Mouse (Mus musculus) hindbrain, embryonic 16.5 days (tissue): ENCODE measurements around the gene Dpp6. TPM values are rescaled to one million over a fixed set of nuclear protein-coding genes. Genes with fewer than 3 reads are reported as not detected.
A peak's percentile ranks its signal among the peaks of the same experiment; 100 is the strongest.

Experiments used
- ATAC-seq: fragments of 200-750 bp; cut with Nextera tagmentation; 2 replicates; pipeline ENCODE4 v1.8.0; 2017; ENCODE audit warnings: moderate TSS enrichment, moderate library complexity
- H3K27ac ChIP-seq: fragments of 300-500 bp; sonication (generic); 2 replicates; pipeline ENCODE4 v1.5.1; 2014; ENCODE audit warnings: low read depth, mild to moderate bottlenecking, control low read depth, low read length, moderate library complexity
- H3K27me3 ChIP-seq: fragments of 300-500 bp; sonication (generic); replicated peaks from 2 replicates; pipeline ENCODE4 v1.6.1; 2014; ENCODE audit warnings: low read length; ENCODE audit not compliant: control insufficient read depth, insufficient read depth
- H3K36me3 ChIP-seq: fragments of 300-500 bp; sonication (generic); 2 replicates; pipeline ENCODE4 v1.6.1; 2014; ENCODE audit warnings: mild to moderate bottlenecking, low read length, moderate library complexity, mixed read lengths; ENCODE audit not compliant: control insufficient read depth, insufficient read depth
- H3K4me1 ChIP-seq: fragments of 300-500 bp; sonication (generic); 2 replicates; pipeline ENCODE4 v1.6.1; 2014; ENCODE audit warnings: low read depth, low read length; ENCODE audit not compliant: control insufficient read depth, insufficient read depth
- H3K4me2 ChIP-seq: fragments of 300-500 bp; sonication (generic); 2 replicates; pipeline ENCODE4 v1.6.1; 2014; ENCODE audit warnings: mild to moderate bottlenecking, low read length, control low read depth, moderate library complexity
- H3K4me3 ChIP-seq: fragments of 300-500 bp; sonication (generic); 2 replicates; pipeline ENCODE4 v1.5.1; 2014; ENCODE audit warnings: mild to moderate bottlenecking, low read length, control low read depth, moderate library complexity
- H3K9ac ChIP-seq: fragments of 300-500 bp; sonication (generic); 2 replicates; pipeline ENCODE4 v1.6.1; 2014; ENCODE audit warnings: low read depth, mild to moderate bottlenecking, control low read depth, low read length, moderate library complexity
- H3K9me3 ChIP-seq: fragments of 300-500 bp; sonication (generic); 2 replicates; pipeline ENCODE4 v1.6.1; 2014; ENCODE audit warnings: mild to moderate bottlenecking, low read length, moderate library complexity; ENCODE audit not compliant: control insufficient read depth
- WGBS: fragments of 180-500 bp; shearing (Covaris S2); extraction: QIAGEN DNeasy Blood & Tissue Kit; methylation state at CpG from one replicate; pipeline ENCODE4 v1.1.7; 2014; 5-methylcytosine and 5-hydroxymethylcytosine counted together
- polyA plus RNA-seq: library from polyadenylated mRNA; unstranded; fragments of >200 nt; fragmentation: Nextera tagmentation; extraction: Ambion mirVana; gene quantifications from 2 replicates; pipeline ENCODE4 v1.2.1, GENCODE M21; 2015

Gene Dpp6
- polyA plus RNA-seq, 1 experiment from 2014 or later = 97.0 TPM

DNA sequence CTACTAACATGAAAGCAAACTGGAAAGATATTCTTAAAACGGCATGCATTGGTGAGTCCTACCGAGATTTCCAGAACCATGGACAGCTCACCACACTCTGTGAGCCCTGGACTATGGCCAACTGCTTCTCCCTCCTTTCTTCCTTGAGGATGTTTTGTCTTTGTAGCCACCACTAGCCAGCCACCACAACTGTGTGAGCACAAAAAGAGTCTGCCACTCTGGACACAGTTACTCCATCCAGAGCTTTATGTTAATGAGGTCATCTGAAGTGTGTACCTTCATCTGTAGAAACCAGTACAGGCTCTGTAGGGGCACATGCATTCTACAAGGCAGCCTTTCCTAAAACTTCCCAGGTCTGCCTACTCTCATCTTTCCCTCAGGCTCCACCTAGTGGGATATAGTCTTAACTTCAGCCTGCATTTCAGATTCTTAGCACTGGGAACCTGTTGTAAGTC lies 727.8 kb downstream of the Dpp6 start:
- H3K4me3 ChIP-seq = no peak overlapping the region
- no peaks in the 10 kb centered on the region for H3K36me3 ChIP-seq
- no peaks in the 10 kb centered on the region for H3K9me3 ChIP-seq
- H3K27me3 ChIP-seq = no peaks in the 10 kb centered on the region
- 14% methylated on average over 2 of the region's 2 CpGs for WGBS
- no peak overlapping the region for H3K4me2 ChIP-seq
- H3K9ac ChIP-seq = no peak overlapping the region
- no peaks in the 10 kb centered on the region for H3K4me1 ChIP-seq
- peak; percentile 79 for ATAC-seq
- no peak overlapping the region for H3K27ac ChIP-seq

DNA sequence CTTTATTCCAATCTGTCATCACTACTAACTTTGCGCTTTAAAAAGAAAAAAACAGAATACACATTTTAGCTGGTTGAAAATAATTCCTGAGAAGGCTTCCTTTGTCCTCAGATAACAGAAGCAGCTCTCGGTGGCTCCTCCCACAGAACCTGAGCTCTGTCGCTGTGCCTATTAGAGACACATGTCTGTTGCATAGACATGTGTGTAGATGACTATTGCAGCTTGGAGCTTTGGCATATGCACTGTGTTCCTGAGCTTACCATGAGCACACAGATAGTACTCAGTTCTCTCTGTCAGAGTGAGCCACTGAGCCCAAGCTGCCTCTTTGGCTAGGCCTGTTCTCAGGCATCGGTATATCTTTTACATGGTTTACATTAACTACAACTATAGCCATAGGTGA lies 732.3 kb downstream of the Dpp6 start:
- Histone ChIP-seq H3K36me3 (no peaks in the 10 kb centered on the region), H3K27ac (no peak overlapping the region), H3K4me3 (no peak overlapping the region), H3K9ac (no peak overlapping the region), H3K4me2 (no peak overlapping the region), H3K27me3 (no peaks in the 10 kb centered on the region), H3K9me3 (no peaks in the 10 kb centered on the region), H3K4me1 (no peaks in the 10 kb centered on the region)
- ATAC-seq = no peak
- 83% methylated on average over 4 of the region's 4 CpGs for WGBS

DNA sequence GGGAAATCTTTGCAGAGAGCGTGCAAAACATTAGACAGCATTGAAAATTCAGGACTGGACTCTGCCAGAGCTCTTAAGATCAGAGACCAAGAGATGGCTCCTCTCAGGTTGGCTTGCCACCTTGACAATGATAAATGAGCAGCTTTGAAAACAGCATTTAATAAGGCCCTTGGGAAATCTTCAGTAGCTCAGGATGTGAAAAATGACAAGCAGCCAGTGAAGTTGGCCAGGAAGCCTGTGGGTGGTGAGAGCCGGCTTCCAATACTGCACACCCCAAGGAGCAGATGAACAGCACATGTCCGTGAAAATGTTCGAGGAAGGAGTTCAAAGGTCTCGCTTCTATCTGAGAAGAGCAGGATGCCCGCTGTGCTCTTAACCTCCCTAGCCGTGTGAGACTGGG lies 748.7 kb downstream of the Dpp6 start:
- H3K4me3 ChIP-seq = no peak overlapping the region
- WGBS = 43% methylated on average over 7 of the region's 7 CpGs
- no peaks in the 10 kb centered on the region for H3K27me3 ChIP-seq
- H3K36me3 ChIP-seq = no peaks in the 10 kb centered on the region
- peak overlapping the region; percentile 20; the same call in 1 of the 2 replicates for H3K27ac ChIP-seq
- H3K4me2 ChIP-seq = no peak overlapping the region
- ATAC-seq = peak; percentile 42; the same call in 1 of the 2 replicates
- H3K4me1 ChIP-seq = peaks cover 4% of the 10 kb centered on the region
- no peaks in the 10 kb centered on the region for H3K9me3 ChIP-seq
- no peak overlapping the region for H3K9ac ChIP-seq

DNA sequence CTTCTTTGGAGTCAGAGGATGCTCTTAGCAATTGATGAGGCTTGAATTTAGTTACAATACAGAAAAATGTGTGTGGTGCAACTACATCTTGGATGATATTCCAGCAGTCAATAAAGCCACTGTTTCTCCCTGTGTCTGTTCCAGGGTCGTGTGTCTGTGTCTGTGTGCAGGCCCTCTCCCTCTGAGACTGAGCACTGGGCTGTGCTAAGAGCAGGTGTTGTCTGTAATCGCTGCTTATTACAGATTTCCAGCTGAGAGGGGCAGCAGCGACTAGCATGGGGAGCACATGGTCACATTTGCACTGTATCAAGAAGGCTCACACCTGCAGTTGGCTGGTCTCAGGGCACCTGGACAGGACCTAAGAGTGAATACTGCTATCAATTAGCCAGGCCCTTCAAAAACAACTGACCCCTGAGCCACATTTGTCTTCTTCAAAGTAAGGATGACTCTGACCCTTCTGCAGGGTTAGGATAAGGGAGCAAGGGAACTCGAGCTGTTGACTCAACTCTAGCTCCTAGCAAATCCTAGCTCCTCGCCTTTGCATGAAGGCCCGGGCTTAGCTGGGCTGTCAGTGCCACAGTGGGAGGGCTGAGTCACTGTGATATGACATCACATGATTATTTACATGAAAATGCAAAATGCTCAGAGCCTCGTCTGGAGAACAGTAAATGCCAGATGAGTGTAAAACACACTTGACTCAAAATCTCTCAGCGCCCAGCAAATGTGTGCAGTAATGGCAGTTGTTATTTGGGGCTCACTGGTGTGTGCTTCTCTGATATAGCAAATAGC lies 771.2 kb downstream of the Dpp6 start:
- 47% methylated on average over 8 of the region's 8 CpGs for WGBS
- no peak overlapping the region for H3K4me2 ChIP-seq
- no peak overlapping the region for H3K4me3 ChIP-seq
- H3K9me3 ChIP-seq = no peaks in the 10 kb centered on the region; the same call in 1 of the 2 replicates
- peak; percentile 27 for ATAC-seq
- H3K9ac ChIP-seq = no peak overlapping the region
- H3K36me3 ChIP-seq = no peaks in the 10 kb centered on the region
- peak overlapping the region; percentile 29; the same call in 1 of the 2 replicates for H3K27ac ChIP-seq
- H3K4me1 ChIP-seq = peaks cover 2% of the 10 kb centered on the region; the same call in 1 of the 2 replicates
- no peaks in the 10 kb centered on the region for H3K27me3 ChIP-seq

DNA sequence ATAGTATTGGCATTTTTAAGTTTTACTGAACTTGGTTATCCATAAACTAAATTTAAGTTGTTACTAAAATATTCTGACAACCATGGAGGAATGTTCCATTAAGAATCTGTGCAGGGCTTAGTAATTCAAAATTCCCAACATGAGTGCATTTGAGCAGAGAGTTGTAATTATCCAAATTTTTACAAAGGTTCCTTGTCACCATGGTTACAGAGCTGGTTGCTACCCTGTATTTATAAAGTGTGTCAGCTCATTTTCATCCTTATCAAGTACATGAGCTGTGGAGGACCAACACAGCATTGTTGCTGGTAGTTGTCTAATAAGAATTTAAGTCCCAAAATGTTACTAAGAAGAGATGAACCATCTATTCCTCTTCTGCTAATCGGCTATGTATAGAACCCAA lies 787.1 kb downstream of the Dpp6 start:
- Histone ChIP-seq H3K9ac (no peak overlapping the region), H3K4me1 (no peaks in the 10 kb centered on the region), H3K4me2 (no peak overlapping the region), H3K9me3 (no peaks in the 10 kb centered on the region), H3K27ac (no peak overlapping the region), H3K36me3 (no peaks in the 10 kb centered on the region), H3K27me3 (no peaks in the 10 kb centered on the region), H3K4me3 (no peak overlapping the region)
- no peak; the same call in 1 of the 2 replicates for ATAC-seq
- WGBS = 85% methylated on average over 1 of the region's 1 CpGs

DNA sequence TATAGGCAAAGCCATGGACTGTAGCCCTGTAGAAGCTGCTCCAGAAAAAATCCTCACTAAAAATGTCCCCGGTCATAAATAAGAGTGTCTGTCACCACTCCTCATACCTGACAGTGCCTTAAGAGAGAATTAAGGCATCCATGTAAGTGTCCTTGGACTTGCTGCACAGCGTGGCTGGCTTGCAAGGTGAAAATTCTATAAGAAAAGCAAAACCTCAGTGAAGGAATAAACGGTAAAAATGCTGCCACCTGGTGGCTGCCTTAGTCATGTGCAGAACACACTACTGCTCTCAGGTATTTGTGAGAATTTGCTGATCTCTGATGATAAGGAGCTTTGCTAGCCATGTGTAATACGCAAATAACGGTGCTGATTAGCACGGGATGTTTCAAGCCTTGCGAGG lies 798.8 kb downstream of the Dpp6 start:
- Histone ChIP-seq H3K27me3 (no peaks in the 10 kb centered on the region), H3K27ac (no peak overlapping the region), H3K36me3 (no peaks in the 10 kb centered on the region), H3K4me2 (no peak overlapping the region), H3K9ac (no peak overlapping the region), H3K4me3 (no peak overlapping the region), H3K9me3 (no peaks in the 10 kb centered on the region), H3K4me1 (no peaks in the 10 kb centered on the region)
- peak; percentile 62 for ATAC-seq
- WGBS = 35% methylated on average over 7 of the region's 7 CpGs

DNA sequence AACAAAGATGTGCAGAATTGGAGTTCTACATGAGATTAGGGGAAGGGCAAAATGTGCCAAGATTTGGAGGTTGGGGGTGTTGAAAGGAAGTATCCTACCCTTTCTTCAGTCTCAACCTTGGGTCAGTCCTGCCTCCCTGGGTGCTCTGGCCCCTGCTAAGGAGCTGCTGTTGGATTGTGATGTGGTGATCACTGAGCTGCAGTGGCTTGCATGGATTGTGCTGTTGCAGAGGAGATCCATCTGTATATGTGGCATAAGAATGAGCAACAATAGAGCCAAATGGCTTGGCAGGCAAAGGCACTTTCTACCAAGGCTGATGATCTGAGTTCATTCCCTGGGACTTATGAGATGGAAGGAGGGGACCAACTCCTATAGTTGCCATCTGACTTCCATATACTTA lies 804.8 kb downstream of the Dpp6 start:
- H3K36me3 ChIP-seq = no peaks in the 10 kb centered on the region
- H3K27ac ChIP-seq = no peak overlapping the region
- no peak overlapping the region for H3K4me3 ChIP-seq
- H3K27me3 ChIP-seq = no peaks in the 10 kb centered on the region
- no peak overlapping the region for H3K9ac ChIP-seq
- no peaks in the 10 kb centered on the region for H3K9me3 ChIP-seq
- no peaks in the 10 kb centered on the region for H3K4me1 ChIP-seq
- ATAC-seq = no peak
- no peak overlapping the region for H3K4me2 ChIP-seq

DNA sequence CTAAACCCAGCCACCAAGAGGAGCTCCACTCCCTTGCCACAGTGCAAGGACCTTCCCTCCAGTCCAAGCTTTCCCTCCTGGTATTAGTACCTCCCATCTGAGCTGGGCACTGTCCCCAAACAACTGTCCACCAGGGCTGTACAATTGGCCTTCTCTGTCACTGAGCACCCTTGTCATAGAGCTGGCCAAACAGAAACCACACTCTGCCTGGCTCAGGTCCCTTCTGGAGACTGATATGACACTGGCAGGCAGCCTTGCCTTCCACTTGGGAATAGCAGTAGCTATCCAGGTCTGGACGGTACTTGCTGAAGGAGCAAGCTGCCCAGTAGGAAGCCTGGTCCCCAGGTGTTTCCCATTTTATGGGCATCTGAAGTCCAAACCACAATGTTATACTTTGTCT lies 806.9 kb downstream of the Dpp6 start:
- no peak for ATAC-seq
- H3K9ac ChIP-seq = no peak overlapping the region
- no peaks in the 10 kb centered on the region for H3K9me3 ChIP-seq
- H3K36me3 ChIP-seq = no peaks in the 10 kb centered on the region
- no peaks in the 10 kb centered on the region for H3K4me1 ChIP-seq
- no peak overlapping the region for H3K4me3 ChIP-seq
- 88% methylated on average over 1 of the region's 1 CpGs for WGBS
- H3K27me3 ChIP-seq = no peaks in the 10 kb centered on the region
- no peak overlapping the region for H3K4me2 ChIP-seq
- no peak overlapping the region for H3K27ac ChIP-seq

DNA sequence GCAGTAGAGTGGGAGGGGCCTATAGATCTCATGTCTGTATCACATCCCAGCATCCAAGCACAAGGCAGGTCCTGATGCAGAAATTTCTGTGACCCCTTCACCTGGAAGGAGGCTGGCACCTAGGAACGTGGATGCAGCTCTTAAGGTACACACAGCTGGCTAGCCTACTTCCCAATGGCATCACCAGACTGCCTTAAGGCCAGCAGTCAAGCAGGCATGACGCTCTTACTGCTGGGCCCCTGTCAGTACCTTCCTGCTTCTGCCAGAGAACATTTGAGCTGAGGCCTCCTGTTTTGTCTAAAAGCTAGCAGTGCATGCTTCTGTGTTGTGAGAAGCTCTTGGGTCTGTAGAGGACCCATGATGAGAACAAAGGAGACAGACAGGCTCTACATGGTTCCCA lies 815.1 kb downstream of the Dpp6 start:
- Histone ChIP-seq H3K27ac (no peak overlapping the region), H3K4me3 (no peak overlapping the region), H3K36me3 (peaks cover 13% of the 10 kb centered on the region), H3K9ac (no peak overlapping the region), H3K27me3 (no peaks in the 10 kb centered on the region), H3K4me1 (no peaks in the 10 kb centered on the region), H3K4me2 (no peak overlapping the region), H3K9me3 (no peaks in the 10 kb centered on the region)
- ATAC-seq = no peak
- 71% methylated on average over 2 of the region's 2 CpGs for WGBS
